Mouse (Mus musculus) thymus, adult 2 months (tissue): ENCODE results near the gene Olfr1380.
"Not testable (repeated sequence)": the region's sequence is repeated elsewhere in the genome, so short reads cannot be mapped to it uniquely, and the experiment has no call there.

Source experiments
- CTCF ChIP-seq: fragments of 200-500 bp; IDR thresholded peaks from 2 replicates; pipeline ENCODE4 v1.5.1; 2012; ENCODE audit warnings: mild to moderate bottlenecking, control low read depth, low read length, moderate library complexity, borderline replicate concordance; ENCODE audit not compliant: control insufficient read depth, poor library complexity, insufficient read depth; ENCODE audit errors: extremely low read depth
- POLR2A ChIP-seq: fragments of 200-500 bp; IDR thresholded peaks from 2 replicates; pipeline ENCODE4 v1.6.1; 2012; ENCODE audit warnings: mild to moderate bottlenecking, low read length, control low read depth, moderate library complexity; ENCODE audit not compliant: control insufficient read depth, poor library complexity, insufficient read depth; ENCODE audit errors: extremely low read depth

- TF ChIP-seq POLR2A, CTCF: not testable (repeated sequence)
Observed at GRCm38 (mm10) chr11:49554033-49554432, 2.6 kb upstream of the Olfr1380 start.
